Mouse (Mus musculus): ENCODE measurements around the gene 4930507D05Rik. TPM values are rescaled to one million over a fixed set of nuclear protein-coding genes. Genes with fewer than 3 reads are reported as not detected.

4930507D05Rik gene
- polyA plus RNA-seq (2015; fragmentation: Nextera tagmentation; extraction: Ambion mirVana), result 0.27 TPM in 1 of 2 replicates, not detected in the other

- Histone ChIP-seq H3K27ac (ENCODE audit: low read length) (peak within 1 kb of the TSS; percentile 84), H3K4me1 (ENCODE audit: control insufficient read depth, insufficient read depth, low read length) (peaks cover 10% of the 10 kb centered on the region), H3K9ac (ENCODE audit: low read length) (peak within 1 kb of the TSS; percentile 97), H3K27me3 (ENCODE audit: control insufficient read depth, insufficient read depth, low read length) (no peaks in the 10 kb centered on the region), H3K4me3 (replicated peaks; ENCODE audit: low read length) (peak within 1 kb of the TSS; percentile 87), H3K9me3 (replicated peaks; ENCODE audit: control insufficient read depth, low read length) (no peaks in the 10 kb centered on the region), H3K4me2 (ENCODE audit: low read depth, low read length) (peak within 1 kb of the TSS; percentile 77), H3K36me3 (ENCODE audit: control insufficient read depth, insufficient read depth, low read length) (no peaks in the 10 kb centered on the region; the same call in 1 of the 2 replicates)
- under 1% methylated on average over 73 of the region's 73 CpGs for WGBS
- peak; percentile 90 for ATAC-seq (ENCODE audit: insufficient read depth, low FRiP score)
Observed at GRCm38 (mm10) chr10:62449364-62450279, at the start of gene 4930507D05Rik, which contains the start of gene Supv3l1. TSS of gene 4930507D05Rik (plus strand) at chr10:62449489. TSS of gene Supv3l1 (minus strand) at chr10:62449738.

- Histone ChIP-seq H3K27me3 (ENCODE audit: control insufficient read depth, insufficient read depth, low read length) (no peaks in the 10 kb centered on the region), H3K9me3 (replicated peaks; ENCODE audit: control insufficient read depth, low read length) (no peaks in the 10 kb centered on the region), H3K27ac (ENCODE audit: low read length) (no peak overlapping the region), H3K36me3 (ENCODE audit: control insufficient read depth, insufficient read depth, low read length) (no peaks in the 10 kb centered on the region), H3K4me1 (ENCODE audit: control insufficient read depth, insufficient read depth, low read length) (no peaks in the 10 kb centered on the region; the same call in 1 of the 2 replicates), H3K4me3 (replicated peaks; ENCODE audit: low read length) (no peak overlapping the region), H3K9ac (ENCODE audit: low read length) (no peak overlapping the region), H3K4me2 (ENCODE audit: low read depth, low read length) (no peak overlapping the region)
- WGBS, result 80% methylated on average over 19 of the region's 19 CpGs
- ATAC-seq (ENCODE audit: insufficient read depth, low FRiP score), result no peak
Observed at GRCm38 (mm10) chr10:62401641-62402111, 47.6 kb upstream of the 4930507D05Rik start.

- H3K4me3 ChIP-seq (replicated peaks; ENCODE audit: low read length), result peak overlapping the region; percentile 17
- H3K27ac ChIP-seq (ENCODE audit: low read length), result peak overlapping the region; percentile 16; the same call in 1 of the 2 replicates
- no peaks in the 10 kb centered on the region for H3K9me3 ChIP-seq (replicated peaks; ENCODE audit: control insufficient read depth, low read length)
- H3K27me3 ChIP-seq (ENCODE audit: control insufficient read depth, insufficient read depth, low read length), result no peaks in the 10 kb centered on the region
- H3K9ac ChIP-seq (ENCODE audit: low read length), result peak overlapping the region; percentile 31; the same call in 1 of the 2 replicates
- 43% methylated on average over 14 of the region's 14 CpGs for WGBS
- H3K4me2 ChIP-seq (ENCODE audit: low read depth, low read length), result peak overlapping the region; percentile 45
- no peaks in the 10 kb centered on the region for H3K36me3 ChIP-seq (ENCODE audit: control insufficient read depth, insufficient read depth, low read length)
- no peaks in the 10 kb centered on the region; the same call in 1 of the 2 replicates for H3K4me1 ChIP-seq (ENCODE audit: control insufficient read depth, insufficient read depth, low read length)
- ATAC-seq (ENCODE audit: insufficient read depth, low FRiP score), result peak; percentile 67; the same call in 1 of the 2 replicates
Observed at GRCm38 (mm10) chr10:62404901-62405300, 44.4 kb upstream of the 4930507D05Rik start.

- ATAC-seq (ENCODE audit: insufficient read depth, low FRiP score), result no peak
- Histone ChIP-seq H3K27me3 (ENCODE audit: control insufficient read depth, insufficient read depth, low read length) (no peaks in the 10 kb centered on the region), H3K4me2 (ENCODE audit: low read depth, low read length) (no peak overlapping the region), H3K4me1 (ENCODE audit: control insufficient read depth, insufficient read depth, low read length) (peaks cover 7% of the 10 kb centered on the region; the same call in 1 of the 2 replicates), H3K4me3 (replicated peaks; ENCODE audit: low read length) (no peak overlapping the region), H3K27ac (ENCODE audit: low read length) (no peak overlapping the region), H3K9me3 (replicated peaks; ENCODE audit: control insufficient read depth, low read length) (no peaks in the 10 kb centered on the region), H3K36me3 (ENCODE audit: control insufficient read depth, insufficient read depth, low read length) (no peaks in the 10 kb centered on the region), H3K9ac (ENCODE audit: low read length) (no peak overlapping the region)
- 12% methylated on average over 5 of the region's 5 CpGs for WGBS
Observed at GRCm38 (mm10) chr10:62410943-62411342, 38.3 kb upstream of the 4930507D05Rik start.

GRCm38 (mm10) chr10:62411431-62412410 is 37.6 kb upstream of the 4930507D05Rik start:
- peaks cover 7% of the 10 kb centered on the region; the same call in 1 of the 2 replicates for H3K4me1 ChIP-seq (ENCODE audit: control insufficient read depth, insufficient read depth, low read length)
- no peak overlapping the region for H3K27ac ChIP-seq (ENCODE audit: low read length)
- H3K9ac ChIP-seq (ENCODE audit: low read length), result no peak overlapping the region
- H3K9me3 ChIP-seq (replicated peaks; ENCODE audit: control insufficient read depth, low read length), result no peaks in the 10 kb centered on the region
- no peaks in the 10 kb centered on the region for H3K36me3 ChIP-seq (ENCODE audit: control insufficient read depth, insufficient read depth, low read length)
- no peak overlapping the region for H3K4me2 ChIP-seq (ENCODE audit: low read depth, low read length)
- 68% methylated on average over 19 of the region's 19 CpGs for WGBS
- H3K27me3 ChIP-seq (ENCODE audit: control insufficient read depth, insufficient read depth, low read length), result no peaks in the 10 kb centered on the region
- no peak overlapping the region for H3K4me3 ChIP-seq (replicated peaks; ENCODE audit: low read length)
- ATAC-seq (ENCODE audit: insufficient read depth, low FRiP score), result no peak

- Histone ChIP-seq H3K4me1 (ENCODE audit: control insufficient read depth, insufficient read depth, low read length) (peaks cover 7% of the 10 kb centered on the region; the same call in 1 of the 2 replicates), H3K4me3 (replicated peaks; ENCODE audit: low read length) (no peak overlapping the region), H3K9me3 (replicated peaks; ENCODE audit: control insufficient read depth, low read length) (no peaks in the 10 kb centered on the region), H3K4me2 (ENCODE audit: low read depth, low read length) (no peak overlapping the region), H3K27ac (ENCODE audit: low read length) (peak overlapping the region; percentile 96), H3K27me3 (ENCODE audit: control insufficient read depth, insufficient read depth, low read length) (no peaks in the 10 kb centered on the region), H3K36me3 (ENCODE audit: control insufficient read depth, insufficient read depth, low read length) (no peaks in the 10 kb centered on the region), H3K9ac (ENCODE audit: low read length) (no peak overlapping the region)
- peak; percentile 79 for ATAC-seq (ENCODE audit: insufficient read depth, low FRiP score)
- WGBS, result 10% methylated on average over 8 of the region's 8 CpGs
Observed at GRCm38 (mm10) chr10:62412906-62413605, 36.2 kb upstream of the 4930507D05Rik start.

- 17% methylated on average over 4 of the region's 4 CpGs for WGBS
- peaks cover 7% of the 10 kb centered on the region; the same call in 1 of the 2 replicates for H3K4me1 ChIP-seq (ENCODE audit: control insufficient read depth, insufficient read depth, low read length)
- H3K9me3 ChIP-seq (replicated peaks; ENCODE audit: control insufficient read depth, low read length), result no peaks in the 10 kb centered on the region
- peak overlapping the region; percentile 96 for H3K27ac ChIP-seq (ENCODE audit: low read length)
- no peak overlapping the region for H3K4me3 ChIP-seq (replicated peaks; ENCODE audit: low read length)
- no peak overlapping the region for H3K4me2 ChIP-seq (ENCODE audit: low read depth, low read length)
- ATAC-seq (ENCODE audit: insufficient read depth, low FRiP score), result peak; percentile 79
- no peaks in the 10 kb centered on the region for H3K27me3 ChIP-seq (ENCODE audit: control insufficient read depth, insufficient read depth, low read length)
- no peak overlapping the region for H3K9ac ChIP-seq (ENCODE audit: low read length)
- H3K36me3 ChIP-seq (ENCODE audit: control insufficient read depth, insufficient read depth, low read length), result no peaks in the 10 kb centered on the region
Observed at GRCm38 (mm10) chr10:62413606-62413982, 35.7 kb upstream of the 4930507D05Rik start.

DNA sequence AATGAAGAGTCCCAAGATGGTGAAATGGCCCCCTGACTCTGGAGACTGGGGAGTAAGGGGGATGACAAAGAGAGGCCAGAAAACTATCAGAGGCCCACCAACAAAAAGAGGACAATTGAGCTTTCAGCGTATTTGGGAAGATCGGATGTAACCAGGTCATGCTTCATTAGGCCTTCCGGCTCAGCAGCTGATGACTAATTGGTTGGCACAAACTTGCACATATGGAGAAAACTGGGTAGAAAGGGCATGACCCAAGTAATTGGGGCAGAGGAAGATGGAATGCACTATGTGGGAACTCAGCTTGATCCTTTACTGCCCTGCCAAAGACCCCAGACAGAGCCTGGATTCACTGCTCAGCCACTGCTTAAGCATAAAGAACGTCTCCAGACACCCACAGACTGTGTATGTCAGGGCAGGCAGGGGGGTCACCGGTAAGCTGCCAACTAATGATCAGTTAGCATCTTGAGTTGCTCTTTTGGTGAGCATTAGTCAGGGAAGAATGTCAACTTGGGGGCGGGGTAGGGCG is 30.4 kb upstream of the 4930507D05Rik start:
- Histone ChIP-seq H3K27me3 (ENCODE audit: control insufficient read depth, insufficient read depth, low read length) (no peaks in the 10 kb centered on the region), H3K9ac (ENCODE audit: low read length) (no peak overlapping the region), H3K36me3 (ENCODE audit: control insufficient read depth, insufficient read depth, low read length) (no peaks in the 10 kb centered on the region), H3K4me2 (ENCODE audit: low read depth, low read length) (no peak overlapping the region), H3K9me3 (replicated peaks; ENCODE audit: control insufficient read depth, low read length) (no peaks in the 10 kb centered on the region), H3K27ac (ENCODE audit: low read length) (no peak overlapping the region), H3K4me3 (replicated peaks; ENCODE audit: low read length) (no peak overlapping the region), H3K4me1 (ENCODE audit: control insufficient read depth, insufficient read depth, low read length) (no peaks in the 10 kb centered on the region; the same call in 1 of the 2 replicates)
- ATAC-seq (ENCODE audit: insufficient read depth, low FRiP score), result no peak
- WGBS, result 63% methylated on average over 7 of the region's 7 CpGs

Data from stomach, embryonic 16.5 days (tissue).